Mouse (Mus musculus) adrenal gland, postnatal 25 days (tissue): ENCODE measurements at regions not wholly inside any gene's neighbourhood (a gene's known extent, or its start where the extent isn't known, plus 50 kb on each side); places are given as distances from the start of the nearest gene placed in this dataset.

ENCODE experiments used
- DNase-seq: peaks from one replicate; pipeline ENCODE4 v3.0.0; 2021; ENCODE audit warnings: mixed read lengths

DNA sequence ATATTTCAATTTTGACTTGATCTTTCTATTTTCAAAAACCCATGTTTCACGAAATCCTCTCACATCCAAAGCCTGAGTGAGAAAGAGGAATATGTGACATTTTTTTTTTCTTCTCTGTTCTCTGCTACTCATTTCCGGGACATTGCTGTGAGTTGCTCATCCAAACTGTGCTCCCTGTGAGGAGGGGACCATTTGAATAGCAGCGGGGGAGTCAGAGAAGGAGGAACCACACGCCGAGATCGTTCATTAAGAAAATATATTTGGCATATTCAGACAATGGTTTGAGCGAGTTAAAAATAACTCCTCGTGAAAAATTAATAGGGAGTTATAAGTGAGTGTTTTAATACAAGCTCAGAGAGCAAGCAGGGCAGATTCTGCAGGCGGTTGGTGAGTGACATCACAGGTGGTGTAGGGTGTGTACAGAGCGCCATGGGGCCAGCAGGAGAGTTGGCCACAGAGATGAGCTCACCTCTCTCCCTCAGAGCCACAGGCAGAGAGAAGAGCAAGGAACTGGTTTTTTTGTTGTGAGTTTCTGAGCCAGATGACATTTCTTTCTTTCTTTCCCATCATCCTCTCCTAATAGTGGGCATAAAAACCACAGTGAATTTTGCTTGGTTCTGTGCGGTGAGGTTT, 54.4 kb upstream of the Calcoco1 start:
- DNase-seq: no peak

- no peak for DNase-seq
Observed at GRCm38 (mm10) chr15:102780626-102781025, 58.6 kb upstream of the Calcoco1 start.

- DNase-seq: no peak
Observed at GRCm38 (mm10) chr15:102782988-102783799, 61.2 kb upstream of the Calcoco1 start.

DNA sequence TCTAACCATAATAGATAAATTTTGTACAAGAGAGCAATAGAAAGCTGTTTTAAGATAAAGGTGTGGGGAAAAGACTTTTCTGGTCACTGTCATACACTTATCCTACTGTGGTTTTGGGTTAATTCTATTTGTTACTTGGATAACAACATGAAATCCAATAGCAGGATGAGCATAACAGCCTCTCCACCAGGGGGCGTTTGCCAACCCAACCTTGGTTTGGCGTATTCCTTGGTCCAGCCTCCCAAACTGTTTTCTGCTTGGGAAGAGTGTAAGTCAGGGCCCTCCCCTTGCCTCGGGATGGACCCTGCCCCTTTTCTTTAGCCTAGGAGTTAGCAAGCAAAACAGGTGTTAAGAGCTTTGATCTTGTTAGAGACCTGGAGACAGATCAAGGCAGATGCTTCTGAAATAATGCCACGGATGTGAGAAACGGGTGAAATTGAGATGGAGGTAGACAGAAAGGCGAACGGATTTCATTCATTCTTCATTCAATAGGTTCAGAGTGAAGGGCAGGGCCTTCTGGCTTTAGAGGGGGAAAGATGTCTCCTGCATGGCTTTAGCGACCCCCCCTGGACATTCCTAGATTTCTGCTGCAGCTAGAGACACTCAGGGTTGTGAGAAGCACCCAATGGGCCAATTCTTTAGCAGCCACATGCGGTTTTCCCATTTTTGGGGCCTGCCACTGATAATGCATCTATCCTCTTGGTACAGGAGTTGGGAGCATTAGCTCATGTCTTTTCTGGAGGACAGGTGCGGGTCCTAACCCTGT, 63.3 kb upstream of the Calcoco1 start:
- DNase-seq: peak; percentile 78

- DNase-seq: no peak
Observed at GRCm38 (mm10) chr15:102788846-102789518, 67.0 kb upstream of the Calcoco1 start.

DNA sequence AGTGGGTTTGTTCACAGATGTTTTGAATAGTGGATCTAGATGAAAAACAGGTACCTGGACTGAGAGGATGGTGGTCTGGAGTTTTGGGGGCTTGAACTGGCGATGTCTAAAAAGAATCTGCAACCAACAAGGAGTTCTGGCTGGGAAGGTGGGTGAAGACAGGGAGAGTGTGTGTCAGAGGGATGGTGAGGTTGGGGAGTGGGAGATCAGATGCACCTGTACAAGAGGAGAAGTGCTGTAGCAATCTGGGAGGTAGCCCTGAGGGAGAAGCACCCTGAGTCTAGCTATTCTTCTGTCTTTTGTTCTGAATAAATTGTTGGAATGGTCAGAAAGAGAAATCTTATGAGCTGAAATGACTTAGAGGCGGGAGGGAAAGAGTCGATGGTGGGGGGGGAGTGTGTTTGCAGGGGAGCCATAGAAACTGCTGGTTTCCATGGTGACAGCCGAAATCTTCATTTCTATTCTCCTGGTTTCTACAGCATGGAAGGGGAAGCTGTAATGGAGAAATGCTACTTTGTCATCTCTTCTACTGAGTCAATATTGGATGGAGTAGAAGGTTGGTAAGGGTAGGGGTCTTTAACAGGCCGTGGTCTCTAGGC, 75.1 kb upstream of the Calcoco1 start:
- DNase-seq: no peak

DNA sequence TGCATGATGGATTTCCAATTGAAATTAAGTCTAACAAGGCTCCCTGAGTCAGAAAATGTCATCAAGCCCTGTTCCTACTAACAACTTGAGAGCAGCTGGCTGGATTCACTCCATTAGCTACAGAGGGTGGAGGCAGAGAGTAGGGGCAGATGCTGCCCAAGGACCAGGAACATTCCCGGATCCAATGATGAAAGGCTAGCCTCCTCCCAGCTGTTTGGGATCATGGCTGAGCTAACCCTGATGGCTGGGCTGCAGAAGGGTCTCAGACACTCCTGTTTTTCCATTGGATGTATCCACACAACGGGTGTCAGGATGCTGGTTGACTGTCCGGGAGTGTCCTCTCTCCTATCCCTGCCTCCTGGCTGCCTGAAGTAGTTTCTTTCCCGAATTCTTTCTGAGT, 78.1 kb upstream of the Calcoco1 start:
- DNase-seq: no peak

DNA sequence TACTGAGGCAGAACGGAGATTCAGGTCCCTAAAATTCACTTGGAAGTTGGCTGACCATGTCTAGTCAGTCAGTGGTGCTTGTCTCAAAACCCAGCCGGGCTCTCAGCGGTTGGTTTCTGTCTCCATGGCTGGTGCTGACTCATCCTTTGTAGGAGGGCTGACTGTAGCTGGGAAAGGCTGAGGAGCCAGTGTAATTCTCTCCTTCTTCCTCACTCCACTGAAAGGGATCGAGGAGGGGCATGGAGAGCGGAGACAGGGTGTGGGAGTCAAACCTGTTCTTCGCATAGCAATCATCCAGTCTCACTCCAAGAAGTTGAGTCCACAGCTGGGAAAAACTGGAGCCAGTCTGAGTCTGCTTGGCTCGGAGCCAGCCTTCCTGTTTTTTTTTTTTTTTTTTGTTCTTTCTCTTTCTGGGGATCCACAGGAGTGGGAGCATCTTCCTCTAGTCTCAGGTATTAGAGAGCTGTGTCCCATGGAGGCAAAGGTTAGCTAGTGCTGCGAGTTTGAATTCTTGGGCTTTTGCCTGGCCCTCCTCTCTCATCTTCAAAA, 80.4 kb upstream of the Calcoco1 start:
- peak; percentile 26 for DNase-seq

- DNase-seq: no peak
Observed at GRCm38 (mm10) chr15:102807353-102807752, 85.4 kb upstream of the Calcoco1 start.

- DNase-seq: no peak
Observed at GRCm38 (mm10) chr15:102819181-102819580, 97.2 kb upstream of the Calcoco1 start.

DNA sequence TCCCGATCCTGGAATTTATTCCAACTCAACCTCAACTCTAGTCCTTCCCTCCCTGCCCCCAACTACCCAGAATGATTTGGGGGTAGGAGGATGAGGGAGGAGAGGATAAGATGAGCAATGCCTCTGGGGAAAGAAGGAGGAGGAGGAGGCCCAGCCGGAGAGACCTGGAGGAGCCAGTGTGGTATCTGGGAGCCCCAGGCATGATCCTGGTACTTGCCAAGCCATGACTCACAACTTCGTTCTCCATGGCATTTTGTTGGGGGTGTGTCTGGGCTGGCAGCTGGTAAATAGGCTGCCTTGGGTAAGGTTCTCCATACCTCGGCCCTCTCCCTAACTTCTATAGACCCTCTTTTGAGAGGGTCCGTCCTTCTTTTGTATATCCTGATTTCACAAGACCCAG, 81.2 kb upstream of the Hoxc13 start:
- DNase-seq: peak; percentile 8

- no peak for DNase-seq
Observed at GRCm38 (mm10) chr15:102862374-102862773, 58.5 kb upstream of the Hoxc13 start.

DNA sequence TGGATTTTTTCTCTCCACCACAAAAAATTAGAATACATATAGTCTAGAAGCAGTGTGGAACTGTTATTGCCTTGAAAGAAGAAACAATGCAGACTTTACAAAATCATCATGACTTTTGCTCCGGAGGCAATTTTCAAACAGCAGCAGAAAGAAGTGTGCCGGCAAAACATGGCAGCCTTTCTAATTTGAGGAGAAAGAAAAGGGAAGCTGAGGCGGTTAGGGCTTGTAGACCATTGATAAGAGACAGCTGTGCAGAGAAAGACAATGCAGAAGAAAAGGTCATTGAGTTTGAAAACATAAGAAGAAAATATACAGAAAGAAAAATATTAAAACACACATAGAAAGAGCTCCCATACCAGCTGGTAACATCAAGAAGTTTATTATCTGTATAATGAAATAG, 54.1 kb upstream of the Hoxc13 start:
- no peak for DNase-seq
